Mouse (Mus musculus) kidney, postnatal 10 days (tissue): ENCODE results near the gene Gprc6a.

Source experiments
- DNase-seq: peaks from one replicate; pipeline ENCODE4 v3.0.0; 2021; ENCODE audit warnings: mixed read lengths

The Gprc6a gene

GRCm38 (mm10) chr10:51584919-51585318 lies 46.3 kb downstream of the Gprc6a start:
- no peak for DNase-seq

GRCm38 (mm10) chr10:51584378-51584777 lies 46.9 kb downstream of the Gprc6a start:
- no peak for DNase-seq

- no peak for DNase-seq
Observed at GRCm38 (mm10) chr10:51571225-51571996, 59.9 kb downstream of the Gprc6a start.
